Mouse (Mus musculus): ENCODE measurements around the gene Pdc. TPM values are rescaled to one million over a fixed set of nuclear protein-coding genes. Genes with fewer than 3 reads are reported as not detected.

The Pdc gene
- polyA plus RNA-seq (2012; rRNA removed; ENCODE audit: low replicate concordance) = not detected in 2 replicates

GRCm38 (mm10) chr1:150319205-150319604 is at the start of gene Pdc:
Pdc (plus strand) TSS chr1:150319417.

Other genes with a start within 250 kb of the Pdc start
- 0.25 and 0.66 TPM in 2 replicates for gene Ptgs2, start 219.4 kb upstream of the Pdc start, polyA plus RNA-seq (2012; rRNA removed; ENCODE audit: low replicate concordance)
- 47.0 and 66.1 TPM in 2 replicates for gene Tpr, start 73.4 kb downstream of the Pdc start, polyA plus RNA-seq (2012; rRNA removed; ENCODE audit: low replicate concordance)
- gene Odr4, start 73.7 kb downstream of the Pdc start, polyA plus RNA-seq (2012; rRNA removed; ENCODE audit: low replicate concordance) = 2.9 and 9.1 TPM in 2 replicates
- 0.10 and 0.37 TPM in 2 replicates for gene Prg4, start 146.7 kb downstream of the Pdc start, polyA plus RNA-seq (2012; rRNA removed; ENCODE audit: low replicate concordance)

Measured in mammary gland, adult 2 months (tissue).